Mouse (Mus musculus): ENCODE results near the gene Apbb2. TPM values are rescaled to one million over a fixed set of nuclear protein-coding genes. Genes with fewer than 3 reads are reported as not detected.

The Apbb2 gene
- total and polyA plus RNA-seq, 3 experiments = 0.34 to 0.40 (median 0.34) TPM

DNA sequence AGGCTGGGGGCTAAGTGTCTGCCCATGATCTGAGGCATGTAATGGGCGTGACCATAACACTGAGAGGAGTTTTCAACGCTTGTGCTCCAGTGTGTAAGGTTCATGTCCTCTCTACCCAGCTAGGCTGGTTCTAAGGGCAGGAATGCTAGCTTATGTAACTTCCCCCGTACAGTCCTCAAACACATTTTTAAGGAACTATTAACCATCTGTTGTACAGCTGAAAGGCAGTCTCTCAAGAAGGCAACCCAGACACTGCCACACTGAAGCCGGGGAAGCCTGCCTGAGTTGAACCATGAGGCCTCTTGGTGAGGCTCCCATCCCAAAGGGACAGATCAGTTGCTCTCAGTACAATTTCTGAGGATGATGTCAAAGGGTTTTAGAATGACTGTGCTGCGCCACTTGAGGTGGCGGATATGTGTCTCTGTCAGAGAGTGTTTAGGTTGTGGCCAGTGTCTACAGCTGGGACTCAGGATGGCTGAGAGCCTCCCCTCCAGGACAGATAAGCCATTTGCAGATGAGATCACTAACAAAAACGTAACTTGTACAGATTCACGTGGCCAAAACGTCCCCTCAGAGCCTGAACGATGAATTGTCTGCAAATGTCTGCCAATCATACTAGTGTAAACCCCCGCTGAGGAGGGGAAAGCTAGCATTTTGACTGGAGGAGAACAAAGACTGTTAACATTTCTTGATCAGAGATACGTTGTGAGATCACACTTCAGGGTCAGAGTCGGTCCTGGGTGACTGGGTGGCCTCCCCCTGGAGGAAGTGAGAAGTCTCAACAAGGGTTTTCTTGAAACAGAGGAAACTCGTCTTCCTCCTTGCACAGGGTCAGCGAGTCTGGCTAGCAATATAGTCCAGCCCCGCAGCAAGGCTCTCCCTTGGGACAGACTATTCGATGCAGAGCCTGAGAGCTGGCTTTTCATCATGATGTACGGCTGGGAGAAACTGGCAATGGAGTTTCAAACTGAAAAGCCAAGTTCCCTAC is 255.0 kb downstream of the Apbb2 start (continued):
- no peak for TF ChIP-seq HCFC1 (IDR thresholded peaks at IDR 0.05; ENCODE audit: low read depth, low read length)

DNA sequence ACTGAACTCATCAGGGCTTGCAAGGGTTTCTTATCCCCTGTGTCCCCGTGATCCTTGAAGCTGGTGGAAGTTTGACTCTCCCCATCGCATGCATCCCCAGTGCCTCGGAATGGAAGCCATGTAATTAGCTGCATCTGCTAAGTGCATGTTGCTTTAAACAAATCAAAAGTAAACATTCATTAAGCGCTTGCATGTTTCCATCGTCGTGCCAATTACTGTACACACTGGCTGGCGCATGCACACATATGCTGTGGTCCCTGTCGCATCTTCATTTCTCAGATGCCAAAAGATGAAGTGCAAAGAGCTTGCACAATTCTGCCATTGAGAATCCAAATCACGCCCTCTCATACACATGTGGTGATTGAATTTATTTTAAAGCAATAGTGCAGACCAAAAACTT is 257.8 kb downstream of the Apbb2 start:
- in situ Hi-C loops (cut with MboI; ENCODE audit: low pct_ligation_motif_present, low pct_unique_long_range_greater_than_20kb, low sequenced_read_pairs) = no loop called here
- Histone ChIP-seq H3K36me3 (replicated peaks in 1 of 2; ENCODE audit: control insufficient read depth in 1 of 2, insufficient read depth in 1 of 2, low read length in 1 of 2) (no peaks in the 10 kb centered on the region), H3K27ac (ENCODE audit: insufficient read depth, low read depth) (no peak overlapping the region), H3K79me2 (replicated peaks; ENCODE audit: control insufficient read depth, extremely low read depth, insufficient read depth, poor library complexity, severe bottlenecking) (no peaks in the 10 kb centered on the region), H3K27me3 (replicated peaks) (no peaks in the 10 kb centered on the region), H3K4me1 (ENCODE audit: control insufficient read depth in 1 of 2, insufficient read depth in 2 of 2) (peaks cover 14 to 33% of the 10 kb centered on the region in 2 experiments), H3K9me3 (replicated peaks; ENCODE audit: low read length) (no peaks in the 10 kb centered on the region), H3K4me3 (replicated peaks in 1 of 3; ENCODE audit: low read depth in 2 of 3, low read length in 2 of 3, poor library complexity in 1 of 3) (no peak overlapping the region), H3K4me2 (ENCODE audit: insufficient read depth, low read depth, poor library complexity, severe bottlenecking) (no peak overlapping the region), H3K9ac (ENCODE audit: insufficient read depth, low read depth) (no peak overlapping the region)
- TF ChIP-seq MAFK (IDR thresholded peaks at IDR 0.05; ENCODE audit: insufficient replicate concordance, low read length) (no peak), SIN3A (IDR thresholded peaks at IDR 0.05; ENCODE audit: low read length) (no peak), MYC (IDR thresholded peaks at IDR 0.05; ENCODE audit: low read depth, low read length) (no peak), GABPA (IDR thresholded peaks at IDR 0.05; ENCODE audit: insufficient replicate concordance, low read depth, low read length) (no peak), TBP (conservative IDR thresholded peaks at IDR 0.05; ENCODE audit: low read depth, low read length) (no peak), TCF12 (IDR thresholded peaks at IDR 0.05; ENCODE audit: low read depth, low read length) (no peak), POLR2A (IDR thresholded peaks at IDR 0.05; ENCODE audit: low read depth, low read length) (no peak), HCFC1 (IDR thresholded peaks at IDR 0.05; ENCODE audit: low read depth, low read length) (no peak), EP300 (IDR thresholded peaks at IDR 0.05; ENCODE audit: low read length) (no peak), RAD21 (IDR thresholded peaks at IDR 0.05; ENCODE audit: low read depth, low read length) (no peak), ZMIZ1 (IDR thresholded peaks at IDR 0.05; ENCODE audit: low read depth, low read length) (no peak), ZC3H11A (IDR thresholded peaks at IDR 0.05; ENCODE audit: low read depth, low read length) (no peak), ELF1 (IDR thresholded peaks at IDR 0.05; ENCODE audit: low read depth, low read length) (no peak), PAX5 (IDR thresholded peaks at IDR 0.05; ENCODE audit: low read length) (no peak), CHD1 (IDR thresholded peaks at IDR 0.05; ENCODE audit: low read depth, low read length) (no peak), CHD2 (IDR thresholded peaks at IDR 0.05; ENCODE audit: low read length) (no peak), UBTF (IDR thresholded peaks at IDR 0.05; ENCODE audit: low read depth, low read length) (no peak), ZNF384 (IDR thresholded peaks at IDR 0.05; ENCODE audit: low read depth, low read length) (no peak), KAT2A (IDR thresholded peaks at IDR 0.05; ENCODE audit: insufficient replicate concordance, low read length) (no peak)
- DNase-seq (ENCODE audit: extremely low read depth) = no peak
- dilution Hi-C loops (cut with MboI; ENCODE audit: extremely low pct_ligation_motif_present, extremely low pct_unique_long_range_greater_than_20kb, low sequenced_read_pairs) = no loop called here

Data from CH12.LX (cell line).